Mouse (Mus musculus) E14TG2a.4 (cell line): Measurements from ENCODE around the gene Galr2.

Experiments
- CTCF ChIP-seq: conservative IDR thresholded peaks from 2 replicates; pipeline ENCODE4 v1.5.1; 2014; ENCODE audit warnings: low read length
- POU5F1 ChIP-seq: IDR thresholded peaks from 2 replicates; pipeline ENCODE4 v1.6.1; 2014; ENCODE audit warnings: low read length, borderline replicate concordance

DNA sequence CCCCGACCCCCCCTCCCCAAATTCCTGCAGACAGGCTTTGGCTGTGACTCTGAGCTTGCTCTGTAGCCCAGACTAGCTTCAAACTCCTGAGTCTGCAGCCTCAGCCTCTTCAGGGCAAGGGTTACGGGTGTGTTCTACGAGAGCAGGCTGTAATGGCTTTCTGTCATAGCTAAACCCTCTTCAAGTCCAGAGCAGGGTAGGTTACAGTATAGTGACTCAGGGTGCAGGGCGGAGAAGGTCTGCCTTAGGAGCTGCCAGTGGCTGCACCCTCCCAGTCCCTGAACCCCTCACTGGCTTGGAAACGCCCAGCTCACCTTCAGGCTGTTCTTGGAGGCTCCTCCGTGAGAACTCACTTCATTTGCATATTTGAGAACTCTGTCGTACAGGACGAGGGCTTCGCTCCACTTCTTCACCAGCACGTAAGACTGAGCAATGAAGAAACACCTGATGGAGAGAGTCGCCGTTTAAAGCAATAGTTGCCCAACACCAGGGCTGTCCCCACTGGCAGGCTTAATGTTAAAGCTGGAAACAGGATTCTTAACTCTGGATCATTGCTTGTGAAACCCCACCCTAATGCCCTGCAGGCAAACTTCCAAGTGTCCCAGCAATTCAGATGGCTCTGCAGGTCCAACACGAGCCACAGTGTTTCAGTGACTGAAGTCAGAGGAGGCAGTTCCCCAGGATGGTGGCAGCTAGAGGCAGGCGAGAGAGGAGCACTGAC, 33.1 kb upstream of the Galr2 start:
- TF ChIP-seq CTCF (no peak), POU5F1 (no peak)
